Mouse (Mus musculus) megakaryocyte, embryonic 14.5 days (primary cell): Measurements from ENCODE around the gene Ovol3. TPM values are rescaled to one million over a fixed set of nuclear protein-coding genes. Genes with fewer than 3 reads are reported as not detected.

ENCODE experiments used
- H3K27me3 ChIP-seq: replicated peaks from 2 replicates; pipeline ENCODE3; 2012; ENCODE audit warnings: inconsistent platforms
- H3K36me3 ChIP-seq: replicated peaks from 2 replicates; pipeline ENCODE3; 2012; ENCODE audit warnings: low read length, inconsistent platforms, mixed read lengths
- H3K4me1 ChIP-seq: 2 replicates; pipeline ENCODE4 v1.6.1; 2012; ENCODE audit warnings: inconsistent platforms
- H3K4me3 ChIP-seq: replicated peaks from 2 replicates; pipeline ENCODE3; 2012; ENCODE audit warnings: moderate library complexity, mild to moderate bottlenecking, inconsistent platforms
- H3K9me3 ChIP-seq: 2 replicates; pipeline ENCODE4 v1.6.1; 2012; ENCODE audit warnings: inconsistent platforms
- FLI1 ChIP-seq: IDR thresholded peaks from 2 replicates; pipeline ENCODE4 v1.6.1; 2012; ENCODE audit warnings: low read length, inconsistent platforms, mixed read lengths
- GATA1 ChIP-seq: IDR thresholded peaks from 3 replicates; pipeline ENCODE4 v1.6.1; 2012; ENCODE audit warnings: mixed read lengths, low read length, inconsistent platforms, borderline replicate concordance
- polyA plus RNA-seq: library from polyadenylated mRNA; stranded (reverse); fragments of >175 nt; gene quantifications from 2 replicates; pipeline ENCODE4 v1.2.3, GENCODE M21; 2012; ENCODE audit warnings: low replicate concordance; ENCODE audit not compliant: insufficient read depth

Gene Ovol3
- not detected in 2 replicates for polyA plus RNA-seq

DNA sequence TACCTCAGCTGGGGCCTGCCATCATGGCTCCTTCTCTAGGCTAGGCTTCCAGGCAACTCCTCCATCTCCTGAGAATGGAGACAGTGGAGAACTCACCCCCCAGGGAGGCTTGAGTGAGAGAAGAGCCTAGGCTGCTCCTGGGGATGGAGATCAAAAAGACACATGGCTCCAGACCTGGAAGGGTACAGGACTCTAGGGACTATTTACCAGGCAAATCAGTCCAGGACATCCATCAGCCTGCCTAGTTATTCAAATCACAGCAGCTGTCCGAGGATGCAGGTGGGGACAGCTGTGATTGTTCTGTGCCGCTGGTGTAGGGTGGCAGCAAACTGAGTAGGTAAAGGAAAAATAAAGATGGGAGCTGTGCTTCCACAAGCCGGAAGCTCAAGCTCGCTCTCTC lies at the start of gene Ovol3:
Gene Ovol3, minus strand, starts transcription at position 101 of the 400 bp plus-strand sequence.
- H3K4me1 ChIP-seq = peaks cover 39% of the 10 kb centered on the region
- TF ChIP-seq FLI1 (no peak), GATA1 (no peak)
- peak within 1 kb of the TSS; percentile 1 for H3K4me3 ChIP-seq

DNA sequence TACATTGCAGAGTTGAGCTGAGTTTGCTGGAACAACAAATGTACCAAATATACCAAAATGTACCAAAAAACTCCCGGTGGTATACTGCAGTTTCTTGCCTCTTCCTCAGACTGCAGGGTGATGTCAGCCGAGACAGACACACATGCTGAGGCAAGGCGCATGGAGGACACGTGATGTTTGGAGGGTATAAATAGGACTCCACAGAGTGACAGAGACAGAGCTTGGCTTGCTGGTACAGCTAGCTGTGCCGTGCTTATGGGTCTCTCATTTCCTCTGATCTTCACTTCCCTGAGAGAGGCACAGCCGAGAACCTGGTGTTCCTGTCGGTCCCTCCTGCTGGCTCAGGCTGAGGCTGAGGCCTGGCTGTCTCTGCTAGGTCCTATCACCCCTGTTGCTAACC lies 47.2 kb upstream of the Ovol3 start:
- H3K4me3 ChIP-seq = no peak overlapping the region
- no peaks in the 10 kb centered on the region for H3K36me3 ChIP-seq
- peaks cover 27% of the 10 kb centered on the region for H3K4me1 ChIP-seq
- H3K9me3 ChIP-seq = no peaks in the 10 kb centered on the region
- peaks cover 3% of the 10 kb centered on the region for H3K27me3 ChIP-seq
- no peak for TF ChIP-seq GATA1
- TF ChIP-seq FLI1 = no peak

More for the DNA sequence above, at the start of gene Ovol3:
- Histone ChIP-seq H3K27me3 (no peaks in the 10 kb centered on the region), H3K9me3 (peaks cover 6% of the 10 kb centered on the region; the same call in 1 of the 2 replicates), H3K36me3 (peaks cover 41% of the 10 kb centered on the region)

DNA sequence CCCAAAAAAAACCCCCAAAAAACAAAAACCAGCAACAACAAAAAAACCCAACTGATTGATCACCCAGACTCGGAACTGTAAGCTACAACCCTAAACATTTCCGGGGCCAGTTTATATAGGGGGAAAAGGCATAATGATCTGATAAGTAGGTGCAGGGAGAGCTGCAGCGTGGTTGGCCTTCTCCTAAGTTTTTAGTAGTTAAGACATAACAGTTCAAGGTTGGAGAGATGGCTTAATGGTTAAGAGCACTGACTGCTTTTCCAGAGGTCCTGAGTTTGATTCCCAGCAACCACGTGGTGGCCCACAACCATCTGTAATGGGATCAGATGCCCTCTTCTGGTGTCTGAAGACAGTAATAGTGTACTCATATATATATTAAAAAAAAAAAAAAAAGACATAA lies 46.0 kb upstream of the Ovol3 start:
- Histone ChIP-seq H3K27me3 (no peaks in the 10 kb centered on the region), H3K36me3 (peaks cover 8% of the 10 kb centered on the region), H3K4me3 (no peak overlapping the region), H3K9me3 (no peaks in the 10 kb centered on the region), H3K4me1 (peaks cover 27% of the 10 kb centered on the region)
- TF ChIP-seq GATA1 (no peak), FLI1 (no peak)

DNA sequence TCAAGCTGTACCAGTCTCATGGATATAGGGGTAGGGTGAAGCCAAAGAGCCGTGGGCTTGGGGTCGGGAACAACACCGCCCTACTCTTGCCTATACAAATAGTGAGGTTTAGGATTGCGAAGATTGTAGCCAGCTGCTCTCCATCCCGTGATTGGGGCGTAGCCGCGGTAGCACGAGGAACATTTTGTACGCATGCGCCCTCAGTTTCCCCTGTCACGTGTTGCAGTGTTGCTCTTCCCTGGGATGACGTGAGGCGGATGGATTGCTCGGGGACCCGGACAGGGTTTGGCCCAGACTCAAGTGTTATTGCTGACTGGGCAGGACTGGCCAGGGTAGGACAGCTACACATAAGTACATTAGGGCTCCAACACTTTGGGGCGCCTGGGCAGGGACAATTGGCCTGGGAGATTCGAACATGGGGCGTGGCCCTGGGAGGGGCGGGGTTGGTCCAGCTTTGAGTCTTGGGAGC lies 45.2 kb upstream of the Ovol3 start:
- TF ChIP-seq GATA1 (no peak), FLI1 (no peak)
- H3K27me3 ChIP-seq = no peaks in the 10 kb centered on the region
- no peaks in the 10 kb centered on the region for H3K9me3 ChIP-seq

DNA sequence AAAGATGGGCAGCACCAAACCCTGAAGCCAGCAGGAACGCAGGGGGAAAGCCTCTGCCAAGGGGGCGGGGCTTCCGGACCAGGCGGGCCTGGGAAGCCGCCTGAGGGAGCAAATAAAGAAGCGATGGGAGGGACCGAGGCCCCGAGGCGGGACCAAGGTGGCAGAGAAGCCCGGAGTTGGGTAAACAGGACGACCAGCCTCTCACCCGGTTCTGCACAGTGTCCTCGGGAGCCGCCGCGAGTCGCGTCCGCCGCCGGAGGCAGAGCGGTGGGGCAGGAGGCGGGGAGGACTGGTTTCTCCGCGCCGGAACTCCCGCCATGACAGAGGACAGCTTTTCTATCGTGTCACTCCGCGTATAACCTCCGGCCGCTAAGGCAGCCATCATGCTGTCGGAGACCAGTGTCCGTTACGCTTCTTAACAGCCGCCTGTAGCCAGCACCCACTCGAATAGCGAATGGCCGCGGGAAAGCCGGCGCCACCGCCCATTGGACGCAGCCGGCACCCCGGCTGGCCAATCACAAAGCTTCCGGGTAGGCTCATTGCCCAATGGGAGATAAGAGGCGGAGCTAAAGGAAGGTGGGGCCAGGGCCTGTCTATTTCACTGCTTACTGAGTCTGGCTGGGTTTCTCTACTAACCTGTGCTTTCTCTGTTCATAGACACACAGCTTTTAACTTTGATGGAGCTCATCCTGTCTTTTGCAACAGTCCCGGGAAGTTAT lies 44.6 kb upstream of the Ovol3 start, which contains the start of the genes Thap8 and Wdr62:
Gene Thap8, plus strand, starts transcription at position 144 of the 719 bp plus-strand sequence.
Gene Wdr62, minus strand, starts transcription at position 469 of the 719 bp plus-strand sequence.
- peak within 1 kb of the TSS; percentile 98 for H3K4me3 ChIP-seq
- peaks cover 24% of the 10 kb centered on the region for H3K4me1 ChIP-seq
- peak; percentile 38; the same call in 1 of the 2 replicates for TF ChIP-seq FLI1
- no peak for TF ChIP-seq GATA1
- peaks cover 10% of the 10 kb centered on the region for H3K36me3 ChIP-seq
- no peaks in the 10 kb centered on the region for H3K27me3 ChIP-seq
- no peaks in the 10 kb centered on the region for H3K9me3 ChIP-seq

More for the DNA sequence above, 45.2 kb upstream of the Ovol3 start:
- H3K36me3 ChIP-seq = peaks cover 8% of the 10 kb centered on the region
- H3K4me1 ChIP-seq = peaks cover 25% of the 10 kb centered on the region
- H3K4me3 ChIP-seq = peak overlapping the region; percentile 98

DNA sequence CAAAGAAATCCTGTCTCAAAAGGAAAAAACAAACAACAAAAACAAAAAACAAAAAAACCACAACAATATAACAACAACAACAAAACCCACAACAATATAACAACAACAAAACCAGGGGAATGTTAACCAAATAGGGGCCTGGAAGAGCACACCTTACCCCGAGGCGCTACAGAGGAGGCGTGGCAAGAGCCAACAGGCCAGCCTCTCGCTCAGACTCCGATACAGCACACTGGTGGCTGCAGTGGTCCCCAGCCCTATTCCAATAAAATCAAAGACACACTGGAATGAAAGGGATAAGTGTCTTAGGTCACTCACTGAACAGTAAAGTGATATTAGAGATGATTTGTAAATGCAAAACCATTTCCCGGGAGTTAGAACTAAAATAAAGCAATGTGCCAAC lies 44.0 kb upstream of the Ovol3 start:
- Histone ChIP-seq H3K9me3 (no peaks in the 10 kb centered on the region), H3K4me3 (peak overlapping the region; percentile 98), H3K36me3 (peaks cover 15% of the 10 kb centered on the region), H3K4me1 (peaks cover 29% of the 10 kb centered on the region), H3K27me3 (no peaks in the 10 kb centered on the region)
- TF ChIP-seq GATA1 (no peak), FLI1 (no peak)

DNA sequence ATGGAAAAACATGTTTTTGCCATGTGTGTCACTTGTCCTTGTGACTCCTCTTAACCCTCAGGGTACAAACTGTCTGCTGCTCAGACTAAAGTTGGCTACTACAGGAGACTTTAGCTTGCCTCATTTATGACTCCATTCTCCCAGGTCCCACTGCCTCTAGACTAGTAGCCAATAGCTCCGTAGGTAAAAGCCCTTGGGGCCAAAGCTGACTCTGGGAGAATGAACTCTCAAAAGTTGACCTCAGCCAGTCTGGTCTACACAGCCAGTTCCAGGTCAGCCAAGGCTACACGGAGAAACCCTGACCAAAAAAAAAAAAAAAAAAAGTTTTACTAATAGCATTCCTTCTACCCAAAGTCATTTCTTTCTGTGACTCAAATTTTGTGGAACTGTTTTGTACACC lies 43.4 kb upstream of the Ovol3 start:
- H3K9me3 ChIP-seq = no peaks in the 10 kb centered on the region
- no peaks in the 10 kb centered on the region for H3K27me3 ChIP-seq
- no peak overlapping the region for H3K4me3 ChIP-seq
- peaks cover 17% of the 10 kb centered on the region for H3K36me3 ChIP-seq
- TF ChIP-seq GATA1 (no peak), FLI1 (no peak)
- peaks cover 29% of the 10 kb centered on the region for H3K4me1 ChIP-seq

DNA sequence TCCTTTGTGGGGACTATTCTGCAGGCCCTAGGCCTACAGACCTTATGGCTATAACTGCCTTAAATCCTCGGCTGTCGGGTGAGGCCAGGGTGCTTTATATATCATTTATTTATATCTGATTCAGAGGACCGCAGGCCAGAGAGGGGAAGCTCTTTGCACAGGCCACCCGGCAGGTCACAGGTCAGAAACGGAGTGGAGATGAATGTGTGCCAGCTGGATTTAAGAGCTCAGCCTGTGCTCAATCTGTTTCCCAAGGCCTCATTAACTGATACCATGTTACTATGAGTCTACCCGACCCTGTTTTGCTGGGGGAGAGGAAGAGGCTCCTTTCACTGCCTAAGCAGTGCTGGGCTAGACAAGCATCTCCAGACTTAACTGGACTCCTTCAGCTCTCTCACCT lies 38.9 kb upstream of the Ovol3 start:
- TF ChIP-seq FLI1 (no peak), GATA1 (no peak)
- Histone ChIP-seq H3K9me3 (no peaks in the 10 kb centered on the region), H3K27me3 (no peaks in the 10 kb centered on the region), H3K36me3 (peaks cover 61% of the 10 kb centered on the region), H3K4me3 (no peak overlapping the region), H3K4me1 (peaks cover 28% of the 10 kb centered on the region)

DNA sequence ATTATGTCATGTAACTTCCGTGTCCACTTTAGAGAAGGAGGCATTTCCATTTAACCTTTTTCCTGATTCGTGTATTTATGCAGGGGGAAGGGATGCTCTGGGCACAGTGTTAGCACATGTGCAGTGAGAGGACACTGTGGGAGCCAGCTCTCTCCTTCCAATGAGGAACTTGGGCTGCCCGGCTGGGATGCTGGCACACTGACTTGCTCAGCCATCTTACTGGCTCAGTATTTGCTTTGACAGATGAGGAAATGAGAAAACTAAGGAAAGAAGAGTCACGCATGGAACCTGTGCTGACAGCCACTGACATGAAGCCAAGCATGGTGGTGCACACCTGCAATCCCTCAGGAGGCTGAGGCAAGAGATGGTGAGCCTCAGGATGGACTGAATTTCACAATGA lies 34.1 kb upstream of the Ovol3 start:
- Histone ChIP-seq H3K4me3 (no peak overlapping the region), H3K27me3 (no peaks in the 10 kb centered on the region), H3K4me1 (peaks cover 25% of the 10 kb centered on the region), H3K9me3 (no peaks in the 10 kb centered on the region), H3K36me3 (peaks cover 88% of the 10 kb centered on the region)
- TF ChIP-seq GATA1 (no peak), FLI1 (no peak)

DNA sequence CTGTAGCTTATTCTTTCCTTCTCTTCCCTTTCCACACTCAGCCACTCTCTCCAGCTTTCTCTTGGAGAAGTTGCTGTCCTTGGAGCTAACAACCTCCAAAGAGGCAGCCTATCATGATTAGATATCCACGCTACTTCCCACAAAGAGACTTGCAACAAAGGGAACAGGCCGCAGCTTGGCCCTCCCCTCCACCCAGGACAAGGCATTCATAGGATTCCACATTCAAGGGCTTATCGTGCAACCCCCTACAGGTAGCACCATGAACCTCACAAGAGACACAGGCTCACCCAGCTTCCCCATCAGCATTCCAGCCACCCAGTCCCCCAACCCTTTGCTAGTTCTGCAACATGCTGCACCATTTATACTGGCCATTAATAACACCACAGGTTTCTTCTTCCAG lies 31.3 kb upstream of the Ovol3 start:
- Histone ChIP-seq H3K27me3 (no peaks in the 10 kb centered on the region), H3K4me1 (peaks cover 11% of the 10 kb centered on the region; the same call in 1 of the 2 replicates), H3K4me3 (no peak overlapping the region), H3K36me3 (peaks cover 86% of the 10 kb centered on the region), H3K9me3 (no peaks in the 10 kb centered on the region)
- no peak for TF ChIP-seq GATA1
- no peak for TF ChIP-seq FLI1
